In the genomic region with DNA sequence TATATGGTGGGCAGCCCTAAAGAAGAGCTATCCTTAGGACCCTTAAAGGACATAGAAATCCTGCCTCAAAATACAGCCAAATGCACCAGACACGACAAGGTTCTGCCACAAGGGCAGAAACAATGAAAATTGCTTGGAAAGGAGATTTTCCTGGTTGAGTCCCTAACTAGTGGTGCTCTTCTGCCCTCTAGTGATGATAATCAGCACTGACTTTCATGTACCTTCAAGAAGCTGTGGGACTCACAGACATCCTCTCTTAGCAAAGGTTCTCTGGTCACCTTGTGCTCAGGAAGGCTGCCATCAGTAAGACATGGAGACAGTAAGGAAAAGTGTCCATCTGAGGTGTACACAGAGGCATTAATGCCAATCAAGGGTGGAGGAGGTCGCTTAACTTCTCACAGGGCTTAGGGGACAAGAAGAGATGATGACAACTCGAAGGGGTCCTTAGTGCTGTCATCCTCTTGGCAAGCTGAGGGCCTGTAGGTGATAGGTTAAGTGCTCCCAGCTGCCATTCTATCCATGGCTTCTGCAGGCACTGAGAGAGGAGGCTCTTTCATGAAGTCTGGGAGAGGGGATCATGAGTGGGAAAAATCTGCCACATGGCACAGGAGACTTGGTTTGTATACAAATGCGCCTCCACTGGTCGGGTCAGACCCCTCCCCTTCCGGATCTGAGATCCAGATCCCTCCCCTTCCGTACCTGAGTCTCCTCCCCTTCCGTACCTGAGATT, we compare ENCODE assay signal across 9 mouse cellular contexts.
DNase-seq lines count a peak whose midpoint lies in the region; ATAC-seq lines count a peak whose summit lies in the region.
"Had no signal": no experiment of that assay in that cellular context is flagged by ENCODE, and none has a peak within 500 bp of the region (broad histone marks: within the 10 kb centered on the region; RNA-seq: fewer than 3 reads in every experiment).

No protein-coding gene starts in this region.

- peaks cover 7% of the 10 kb centered on the region; the same call in 1 of the 2 replicates for H3K4me1 ChIP-seq in kidney, embryonic 14.5 days (ENCODE audit: control insufficient read depth, insufficient read depth, low read length)
- H3K4me1 ChIP-seq in embryonic facial prominence, embryonic 11.5 days (ENCODE audit: control insufficient read depth, insufficient read depth, low read length) = peaks cover 4% of the 10 kb centered on the region; the same call in 1 of the 2 replicates
- no peaks in the 10 kb centered on the region for H3K4me1 ChIP-seq in lung, embryonic 16.5 days (replicated peaks; ENCODE audit: control insufficient read depth, insufficient read depth, low read length)

- no peak overlapping the region for H3K27ac ChIP-seq in kidney, embryonic 14.5 days (ENCODE audit: low read depth, low read length)
- H3K27ac ChIP-seq in embryonic facial prominence, embryonic 11.5 days (replicated peaks; ENCODE audit: low read depth, low read length) = no peak overlapping the region
- no peak overlapping the region for H3K27ac ChIP-seq in lung, embryonic 16.5 days (ENCODE audit: low read length)
- H3K27ac ChIP-seq: macrophage had no signal

- H3K9ac ChIP-seq in kidney, embryonic 14.5 days (ENCODE audit: low read depth, low read length) = no peak overlapping the region
- no peak overlapping the region for H3K9ac ChIP-seq in embryonic facial prominence, embryonic 11.5 days (replicated peaks; ENCODE audit: low read length)
- no peak overlapping the region for H3K9ac ChIP-seq in lung, embryonic 16.5 days (ENCODE audit: low read length)

- H3K4me3 ChIP-seq in kidney, embryonic 14.5 days (ENCODE audit: low read length) = no peak overlapping the region
- H3K4me3 ChIP-seq in embryonic facial prominence, embryonic 11.5 days (ENCODE audit: low read depth, low read length) = no peak overlapping the region
- no peak overlapping the region for H3K4me3 ChIP-seq in lung, embryonic 16.5 days (ENCODE audit: low read length)

- H3K4me2 ChIP-seq in kidney, embryonic 14.5 days (replicated peaks; ENCODE audit: low read depth, low read length) = no peak overlapping the region
- H3K4me2 ChIP-seq in embryonic facial prominence, embryonic 11.5 days (ENCODE audit: low read depth, low read length) = no peak overlapping the region
- H3K4me2 ChIP-seq in lung, embryonic 16.5 days (ENCODE audit: low read depth, low read length) = no peak overlapping the region

- peak; percentile 28; the same call in 1 of the 2 replicates for ATAC-seq in kidney, embryonic 14.5 days (ENCODE audit: low FRiP score, low TSS enrichment)
- ATAC-seq in embryonic facial prominence, embryonic 11.5 days (replicated peaks; ENCODE audit: insufficient number of reproducible peaks, low FRiP score, low TSS enrichment, low read depth) = peak; percentile 57; the same call in 1 of the 2 replicates
- peak; percentile 42 for ATAC-seq in lung, embryonic 16.5 days (ENCODE audit: low read depth)

- no peaks in the 10 kb centered on the region for H3K9me3 ChIP-seq in kidney, embryonic 14.5 days (ENCODE audit: control insufficient read depth, low read length)
- no peaks in the 10 kb centered on the region for H3K9me3 ChIP-seq in embryonic facial prominence, embryonic 11.5 days (replicated peaks; ENCODE audit: control insufficient read depth, low read length)
- H3K9me3 ChIP-seq in lung, embryonic 16.5 days (ENCODE audit: control insufficient read depth, low read length) = no peaks in the 10 kb centered on the region

- no peaks in the 10 kb centered on the region for H3K36me3 ChIP-seq in kidney, embryonic 14.5 days (ENCODE audit: control insufficient read depth, insufficient read depth, low read length)
- H3K36me3 ChIP-seq in embryonic facial prominence, embryonic 11.5 days (replicated peaks; ENCODE audit: control insufficient read depth, insufficient read depth, low read depth, low read length) = no peaks in the 10 kb centered on the region
- no peaks in the 10 kb centered on the region for H3K36me3 ChIP-seq in lung, embryonic 16.5 days (ENCODE audit: control insufficient read depth, insufficient read depth, low read length)

- DNase-seq in kidney, adult 8-10 months = no peak
- peak; percentile 62 for DNase-seq in Muller cell, postnatal 12 days (ENCODE audit: inconsistent ontology term)
- peak; percentile 92 for DNase-seq in embryonic facial prominence, embryonic 11.5 days (ENCODE audit: low spot score)
- DNase-seq in hindlimb bud, embryonic 11.5 days (ENCODE audit: extremely low spot score, low read depth, low spot score) = peak; percentile 95
- DNase-seq in retina, postnatal 1 day = peak; percentile 88
- DNase-seq in testis, postnatal 10 days (ENCODE audit: low spot score) = no peak

- H3K27me3 ChIP-seq in kidney, embryonic 14.5 days (ENCODE audit: control insufficient read depth, insufficient read depth, low read length) = no peaks in the 10 kb centered on the region
- no peaks in the 10 kb centered on the region for H3K27me3 ChIP-seq in embryonic facial prominence, embryonic 11.5 days (ENCODE audit: control insufficient read depth, insufficient read depth, low read length)
- H3K27me3 ChIP-seq in lung, embryonic 16.5 days (ENCODE audit: control insufficient read depth, insufficient read depth, low read depth, low read length) = no peaks in the 10 kb centered on the region

- 58% methylated on average over 8 of the region's 8 CpGs for WGBS in kidney, embryonic 14.5 days
- WGBS in embryonic facial prominence, embryonic 11.5 days = 49% methylated on average over 8 of the region's 8 CpGs
- 45% methylated on average over 8 of the region's 8 CpGs for WGBS in lung, embryonic 16.5 days

Comparison
In these comparisons a context has a peak if more than half of its experiments do, and no peak if none do; other contexts are left out.
1. DNase-seq: peak in Muller cell, postnatal 12 days (single experiment), embryonic facial prominence, embryonic 11.5 days (single experiment), hindlimb bud, embryonic 11.5 days (single experiment) and retina, postnatal 1 day (single experiment); none in kidney, adult 8-10 months (0 of 2) and testis, postnatal 10 days (single experiment).
2. Peak in every context shown above with its lines, with median percentiles within 50 percentile points of each other: ATAC-seq.